ENCODE assay signal across 8 mouse cellular contexts in the genomic region with DNA sequence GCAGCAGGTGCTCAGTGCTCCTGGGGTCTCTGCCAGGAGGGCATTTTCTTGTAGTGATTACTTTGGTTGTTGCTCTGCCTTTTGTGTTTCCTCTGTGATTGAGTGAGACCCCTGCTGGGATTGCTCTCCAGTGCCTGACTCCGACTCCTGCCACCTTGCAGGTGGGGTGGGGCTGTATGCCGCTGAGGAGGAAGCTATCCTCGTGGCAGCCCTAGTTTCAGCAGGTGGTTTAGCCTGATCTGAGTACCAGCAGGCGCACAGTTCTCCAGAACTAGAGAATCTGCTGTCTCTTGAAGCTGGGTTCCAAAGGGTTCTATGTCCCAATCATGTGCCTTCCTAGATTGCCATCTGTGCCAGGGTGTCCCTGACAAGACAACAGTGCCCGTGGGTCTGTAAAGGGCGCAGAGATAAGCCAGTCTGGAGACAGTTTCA. TPM values are rescaled to one million over a fixed set of nuclear protein-coding genes. Genes with fewer than 3 reads are reported as not detected.
DNase-seq lines count a peak whose midpoint lies in the region; ATAC-seq and TF ChIP-seq lines count a peak whose summit lies in the region.

No protein-coding gene starts in this region.

- no peak for DNase-seq in kidney, postnatal 0 days (ENCODE audit: low spot score)
- DNase-seq in kidney, adult 8-10 months = no peak
- DNase-seq in cerebellum, adult 11-12 months = peak; percentile 66
- no peak for DNase-seq in layer of hippocampus, adult 8-10 months (ENCODE audit: low spot score in 2 of 2)
- DNase-seq in right cerebral cortex, postnatal 36 days (ENCODE audit: low spot score in 2 of 2) = no peak
- DNase-seq in gastrocnemius, adult 18-20 months (ENCODE audit: low spot score) = no peak

- TF ChIP-seq CTCF in kidney, postnatal 0 days (IDR thresholded peaks at IDR 0.05; ENCODE audit: low read depth) = no peak
- TF ChIP-seq CTCF in olfactory bulb, adult 2 months (IDR thresholded peaks at IDR 0.05; ENCODE audit: insufficient read depth, low read depth, low read length) = no peak

- no peak for TF ChIP-seq POLR2A in olfactory bulb, adult 2 months (IDR thresholded peaks at IDR 0.05; ENCODE audit: insufficient read depth, low read depth, low read length)

- H3K36me3 ChIP-seq in kidney, postnatal 0 days (ENCODE audit: insufficient read depth, low read length) = no peaks in the 10 kb centered on the region
- no peaks in the 10 kb centered on the region for H3K36me3 ChIP-seq in hindbrain, embryonic 15.5 days

- H3K4me3 ChIP-seq in kidney, postnatal 0 days (replicated peaks; ENCODE audit: low read depth, low read length) = no peak overlapping the region
- H3K4me3 ChIP-seq in hindbrain, embryonic 15.5 days = no peak overlapping the region
- H3K4me3 ChIP-seq in olfactory bulb, adult 2 months (ENCODE audit: insufficient read depth, low read depth, low read length) = no peak overlapping the region

- 57% methylated on average over 6 of the region's 6 CpGs for WGBS in kidney, postnatal 0 days
- 38% methylated on average over 6 of the region's 6 CpGs for WGBS in hindbrain, embryonic 15.5 days
- WGBS in olfactory bulb, adult 2 months = 28% methylated on average over 6 of the region's 6 CpGs

- no peaks in the 10 kb centered on the region for H3K9me3 ChIP-seq in kidney, postnatal 0 days (replicated peaks; ENCODE audit: low read length)
- no peaks in the 10 kb centered on the region for H3K9me3 ChIP-seq in hindbrain, embryonic 15.5 days

- H3K27ac ChIP-seq in kidney, postnatal 0 days = peak overlapping the region; percentile 64
- peak overlapping the region; percentile 63 for H3K27ac ChIP-seq in hindbrain, embryonic 15.5 days (replicated peaks)
- H3K27ac ChIP-seq in olfactory bulb, adult 2 months (ENCODE audit: insufficient read depth, low read depth, low read length) = peak overlapping the region; percentile 96

- no peak overlapping the region for H3K4me2 ChIP-seq in kidney, postnatal 0 days (ENCODE audit: low read length)
- 0 out of 2 replicates have a peak overlapping the region, but pooled peaks have one; percentile 4 for H3K4me2 ChIP-seq in hindbrain, embryonic 15.5 days

- ATAC-seq in kidney, postnatal 0 days (replicated peaks; ENCODE audit: low FRiP score, low read depth) = no peak
- peak; percentile 24; the same call in 1 of the 2 replicates for ATAC-seq in hindbrain, embryonic 15.5 days (ENCODE audit: low FRiP score, low read depth)

- no peaks in the 10 kb centered on the region for H3K27me3 ChIP-seq in kidney, postnatal 0 days (ENCODE audit: insufficient read depth, low read length)
- no peaks in the 10 kb centered on the region for H3K27me3 ChIP-seq in hindbrain, embryonic 15.5 days

- peaks cover 21% of the 10 kb centered on the region for H3K4me1 ChIP-seq in kidney, postnatal 0 days (replicated peaks; ENCODE audit: insufficient read depth, low read length)
- H3K4me1 ChIP-seq in hindbrain, embryonic 15.5 days (replicated peaks) = peaks cover 81% of the 10 kb centered on the region
- H3K4me1 ChIP-seq in olfactory bulb, adult 2 months (ENCODE audit: control insufficient read depth, insufficient read depth, low read length) = peaks cover 68% of the 10 kb centered on the region

- no peak overlapping the region for H3K9ac ChIP-seq in kidney, postnatal 0 days (ENCODE audit: low read depth, low read length)
- H3K9ac ChIP-seq in hindbrain, embryonic 15.5 days = no peak overlapping the region

RNA-seq across cellular contexts. Expression of a gene that starts 9.9 kb away (rescaled TPM):
- polyA plus RNA-seq in kidney, postnatal 0 days (2015; fragmentation: Nextera tagmentation; extraction: Ambion mirVana) = 54.2 and 65.2 TPM in 2 replicates
- 69.5 and 77.5 TPM in 2 replicates for polyA plus RNA-seq in hindbrain, embryonic 15.5 days (2015; fragmentation: Nextera tagmentation; extraction: Ambion mirVana)
- polyA plus RNA-seq in olfactory bulb, adult 2 months (2012; ENCODE audit: insufficient read depth, insufficient read length, low replicate concordance, missing spikeins) = not detected in 2 replicates
- 10 to 100 TPM; 56.2 to 59.7 (median 58.3) TPM for total RNA-seq in layer of hippocampus, adult 8-10 months (2022)
- total RNA-seq in gastrocnemius, adult 18-20 months (2021) = 10 to 100 TPM; 17.6 to 19.3 TPM
